Mouse (Mus musculus): ENCODE measurements around the gene Fxyd5.

The Fxyd5 gene

GRCm38 (mm10) chr7:31040281-31041022 lies 1.8 kb downstream of the Fxyd5 start:
- no peak for DNase-seq (ENCODE audit: low spot score in 2 of 2)

- DNase-seq (ENCODE audit: low spot score in 2 of 2) = no peak
These were observed 3.3 kb downstream of the Fxyd5 start for GRCm38 (mm10) chr7:31039011-31039410.

GRCm38 (mm10) chr7:31037675-31038074 lies 4.6 kb downstream of the Fxyd5 start:
- no peak for DNase-seq (ENCODE audit: low spot score in 2 of 2)

DNA sequence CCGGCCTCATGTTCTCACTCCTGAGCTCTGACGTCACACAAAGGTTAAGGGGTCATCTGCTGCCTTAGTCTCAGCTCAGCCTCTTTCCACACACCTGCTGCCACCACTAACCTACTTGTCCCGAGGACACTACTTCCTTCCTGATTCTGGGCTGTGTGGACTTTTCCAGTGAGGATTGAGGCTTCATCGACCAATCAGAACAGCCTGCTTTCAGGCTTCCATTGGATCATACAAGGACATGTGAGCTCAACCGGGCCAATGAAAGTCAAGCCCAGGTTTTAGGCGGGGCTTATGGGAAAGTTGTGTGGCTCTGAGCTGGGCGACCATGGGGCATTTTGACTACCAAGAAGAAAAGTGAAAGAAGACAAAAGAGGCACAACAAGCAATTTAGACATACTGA lies 5.4 kb downstream of the Fxyd5 start:
- no peak for DNase-seq (ENCODE audit: low spot score in 2 of 2)

DNA sequence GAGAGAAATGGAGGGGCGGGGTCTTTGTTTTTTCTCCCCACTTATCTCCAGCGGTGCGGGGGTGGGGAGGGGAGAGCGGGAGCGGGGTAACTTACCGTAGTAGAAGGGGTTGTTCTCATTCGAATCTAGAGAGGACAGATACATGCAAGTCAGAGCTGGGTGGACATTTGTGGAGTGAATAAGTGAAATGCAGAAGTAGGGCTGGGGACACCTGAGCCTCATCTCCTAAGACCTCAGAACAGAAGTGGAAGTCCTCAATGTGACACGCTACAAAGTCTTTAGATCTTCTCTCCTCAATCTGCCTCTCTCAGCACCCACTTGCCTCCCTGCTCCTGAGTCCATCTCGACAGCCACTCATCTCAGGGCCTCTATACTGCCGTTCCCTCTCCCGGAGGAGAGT lies 7.0 kb downstream of the Fxyd5 start:
- no peak for DNase-seq (ENCODE audit: low spot score in 2 of 2)

- DNase-seq (ENCODE audit: low spot score in 2 of 2) = no peak
These were observed 7.5 kb downstream of the Fxyd5 start for GRCm38 (mm10) chr7:31034789-31035188.

GRCm38 (mm10) chr7:31033409-31034165 lies 8.7 kb downstream of the Fxyd5 start:
- no peak for DNase-seq (ENCODE audit: low spot score in 2 of 2)

- DNase-seq (ENCODE audit: low spot score in 2 of 2) = no peak
These were observed 10.6 kb downstream of the Fxyd5 start for GRCm38 (mm10) chr7:31031731-31032130.

- DNase-seq (ENCODE audit: low spot score in 2 of 2) = no peak
These were observed 11.6 kb downstream of the Fxyd5 start for GRCm38 (mm10) chr7:31030717-31031116.

GRCm38 (mm10) chr7:31028609-31029008 lies 13.7 kb downstream of the Fxyd5 start:
- no peak for DNase-seq (ENCODE audit: low spot score in 2 of 2)

DNA sequence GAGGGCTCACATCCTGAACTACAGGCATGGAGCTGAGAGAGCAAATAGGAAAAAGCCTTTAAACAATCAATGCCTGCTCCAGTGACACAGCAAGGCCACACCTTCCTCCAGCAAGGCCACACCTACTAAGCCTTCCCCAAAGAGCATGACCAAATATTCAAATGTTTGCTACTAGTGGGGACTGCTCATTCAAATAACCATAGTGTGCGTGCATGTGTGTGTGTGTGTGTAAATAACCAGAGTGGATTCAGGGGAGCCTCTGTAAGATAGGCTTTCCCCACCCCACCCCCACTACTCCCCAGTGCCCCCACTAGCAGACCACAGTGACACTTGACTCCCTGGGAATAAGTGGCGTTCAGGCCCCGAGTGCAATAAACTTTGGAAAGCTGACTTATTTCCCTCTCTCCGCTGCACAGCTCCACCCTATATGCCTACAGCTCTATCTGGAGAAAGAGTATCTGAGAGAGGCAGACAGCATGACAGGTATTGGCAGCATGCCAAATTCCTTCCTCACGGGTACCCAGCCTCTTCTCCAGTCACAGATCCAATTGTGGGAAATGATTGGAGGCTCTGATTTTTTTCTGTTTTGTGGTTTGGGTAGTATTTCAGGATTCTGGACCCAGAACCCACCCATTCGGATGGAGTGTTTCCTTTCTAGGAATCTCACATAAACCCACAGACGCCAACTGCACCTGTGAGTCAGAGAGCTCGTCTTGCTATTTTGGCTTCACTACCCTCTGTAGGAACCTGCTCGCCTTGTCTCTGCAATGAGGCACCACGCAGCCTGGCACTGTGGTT lies 25.0 kb downstream of the Fxyd5 start:
- peak; percentile 83 to 84 for DNase-seq (ENCODE audit: low spot score in 2 of 2)

DNA sequence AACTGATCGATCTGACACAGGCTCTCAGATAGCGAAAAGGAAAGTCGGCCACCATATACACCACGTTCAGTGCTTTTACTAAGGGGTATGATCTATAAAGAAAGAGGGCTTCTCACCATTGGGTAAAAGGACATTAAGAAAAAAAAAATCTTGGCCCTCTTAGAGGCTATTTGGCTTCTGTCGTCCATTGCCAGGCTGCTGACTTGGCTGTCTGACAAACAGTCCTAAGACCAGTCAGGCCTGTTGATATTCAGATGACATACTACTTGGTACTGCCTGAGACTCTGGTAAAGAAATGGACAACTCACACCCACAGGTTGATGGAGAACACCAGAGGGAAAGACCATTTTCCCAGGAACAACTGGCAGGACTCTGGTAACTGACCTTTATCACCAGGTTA lies 29.3 kb downstream of the Fxyd5 start:
- DNase-seq (ENCODE audit: low spot score in 2 of 2) = no peak

DNA sequence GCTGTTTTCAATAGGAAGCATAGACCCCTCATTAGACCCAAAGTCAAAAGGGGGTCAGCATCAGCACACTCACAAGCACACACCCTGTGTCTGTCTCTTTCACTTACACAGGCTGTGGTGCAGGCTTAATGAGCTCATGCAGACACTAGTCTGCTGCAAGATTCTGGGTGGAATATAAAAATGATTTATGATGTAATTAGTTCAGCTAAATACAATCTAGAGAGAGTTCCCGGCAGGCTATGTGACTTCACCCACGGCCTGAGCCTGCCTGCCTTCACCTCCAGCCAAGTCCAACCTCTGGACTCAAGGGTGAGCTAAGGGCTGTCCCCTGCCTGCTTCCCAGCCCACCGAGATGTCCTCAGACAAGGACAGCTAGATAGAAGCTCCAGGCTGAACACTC lies 33.4 kb downstream of the Fxyd5 start:
- DNase-seq (ENCODE audit: low spot score in 2 of 2) = no peak

GRCm38 (mm10) chr7:31008175-31008574 lies 34.1 kb downstream of the Fxyd5 start:
- no peak for DNase-seq (ENCODE audit: low spot score in 2 of 2)

DNA sequence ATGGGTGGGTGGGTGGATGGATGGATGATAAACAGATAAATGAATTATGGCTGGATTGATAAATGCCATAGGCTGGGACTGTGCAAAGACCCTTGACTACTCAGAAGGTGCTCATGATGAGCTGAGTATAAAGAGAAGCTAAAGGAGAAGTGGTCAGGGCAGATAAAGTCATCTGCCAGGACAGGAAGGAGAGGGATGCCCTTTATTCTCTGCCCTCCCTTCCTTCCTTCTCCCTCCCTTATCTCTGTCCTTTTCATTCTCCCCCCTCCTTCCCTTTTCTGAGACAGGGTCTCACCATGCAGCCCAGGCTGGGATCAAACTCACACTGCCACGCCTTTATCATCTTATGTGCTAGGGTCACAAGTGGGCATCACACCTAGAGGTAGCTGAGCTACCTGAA lies 34.5 kb downstream of the Fxyd5 start:
- DNase-seq (ENCODE audit: low spot score in 2 of 2) = no peak

GRCm38 (mm10) chr7:31002650-31003049 lies 39.6 kb downstream of the Fxyd5 start:
- DNase-seq (ENCODE audit: low spot score in 2 of 2) = no peak

DNA sequence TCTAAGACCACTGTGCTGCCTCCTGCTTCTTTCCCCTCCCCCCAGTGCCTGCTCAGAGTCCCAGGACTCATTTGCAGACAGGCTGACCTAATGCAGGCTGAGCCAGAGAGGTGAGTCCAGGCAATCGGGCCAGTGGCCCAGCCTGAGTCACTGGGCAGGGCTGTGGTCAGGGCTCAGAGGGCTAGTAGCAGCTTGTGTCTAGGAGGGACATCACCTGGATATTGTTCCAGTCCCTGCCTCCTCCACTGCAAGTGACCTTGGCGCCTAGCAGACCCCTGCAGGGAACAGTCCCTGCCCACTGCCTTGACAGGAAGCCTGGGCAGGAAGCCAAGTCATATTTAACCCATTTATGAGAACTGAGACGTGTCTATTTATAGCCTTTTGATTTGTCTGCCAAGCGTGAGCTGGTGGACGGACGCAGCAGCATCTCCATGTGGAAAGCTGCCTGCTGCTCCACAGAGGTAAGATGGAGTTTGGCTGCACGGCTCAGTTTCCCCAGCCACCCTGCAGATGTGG lies 41.7 kb downstream of the Fxyd5 start:
- DNase-seq (ENCODE audit: low spot score in 2 of 2) = peak; percentile 19 to 29

DNA sequence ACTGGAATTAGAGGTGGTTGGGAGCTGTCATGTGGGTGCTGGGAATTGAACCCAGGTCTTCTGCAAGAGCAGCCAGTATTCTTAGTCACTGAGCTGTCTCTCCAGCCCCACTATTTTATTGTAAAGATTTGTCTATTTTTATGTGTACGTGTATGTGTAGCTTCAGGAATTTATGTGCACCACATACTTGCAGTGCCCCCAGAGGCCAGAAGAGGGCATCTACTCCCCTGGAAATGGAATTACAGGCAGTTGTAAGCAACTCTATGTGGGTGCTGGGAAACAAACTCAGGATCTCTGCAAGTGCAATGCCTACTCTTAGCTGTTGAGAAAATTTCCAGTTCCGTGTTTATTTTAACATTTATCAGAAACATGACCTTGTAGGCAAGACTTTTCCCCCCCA lies 45.8 kb downstream of the Fxyd5 start:
- no peak for DNase-seq (ENCODE audit: low spot score in 2 of 2)

- DNase-seq (ENCODE audit: low spot score in 2 of 2) = no peak
These were observed 48.3 kb downstream of the Fxyd5 start for GRCm38 (mm10) chr7:30993986-30994385.

GRCm38 (mm10) chr7:30992148-30992547 lies 50.1 kb downstream of the Fxyd5 start:
- DNase-seq (ENCODE audit: low spot score in 2 of 2) = no peak

DNA sequence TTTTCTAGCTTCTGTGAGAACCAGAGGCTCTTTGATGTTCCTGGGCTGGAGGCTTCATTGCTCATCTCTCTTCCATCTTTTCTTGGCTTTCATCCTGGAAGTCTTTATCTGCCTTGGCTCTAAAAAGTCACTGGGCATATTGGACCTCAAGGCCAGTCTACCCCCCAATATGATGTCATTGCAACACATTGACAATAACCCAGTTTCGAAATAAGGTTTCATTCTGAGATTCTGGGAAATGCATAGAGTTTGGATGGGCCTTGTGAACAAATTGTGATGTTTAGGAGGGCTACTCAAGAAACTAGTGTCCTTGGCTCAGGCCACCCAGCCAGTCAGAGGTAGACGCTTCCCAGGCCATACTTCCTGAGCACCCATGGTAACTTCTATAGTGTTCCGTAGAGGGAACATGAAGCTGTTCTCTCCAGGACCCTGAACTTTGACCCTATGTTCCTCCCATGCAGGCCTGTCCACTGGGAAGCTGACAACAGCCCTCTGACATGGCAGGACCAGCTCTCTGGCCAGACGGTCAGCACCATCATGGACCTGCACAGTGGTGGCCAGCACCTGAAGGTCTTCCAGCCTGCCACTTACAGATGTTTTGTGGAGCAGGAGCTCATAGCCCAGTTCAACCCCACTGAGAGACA lies 53.6 kb downstream of the Fxyd5 start:
- no peak for DNase-seq (ENCODE audit: low spot score in 2 of 2)

GRCm38 (mm10) chr7:30985357-30985756 lies 56.9 kb downstream of the Fxyd5 start:
- DNase-seq (ENCODE audit: low spot score in 2 of 2) = no peak

All from right cerebral cortex, adult 2 months (tissue).